Mouse (Mus musculus): Measurements from ENCODE around the gene Tmem9. TPM values are rescaled to one million over a fixed set of nuclear protein-coding genes. Genes with fewer than 3 reads are reported as not detected.
A peak's percentile ranks its signal among the peaks of the same experiment; 100 is the strongest.

Tmem9 gene
- polyA plus RNA-seq, 1 experiment = 26.3 TPM

- H3K4me1 ChIP-seq (ENCODE audit: control insufficient read depth, insufficient read depth, insufficient read length, low read length) = no peaks in the 10 kb centered on the region
- no peak overlapping the region for H3K27ac ChIP-seq (replicated peaks; ENCODE audit: low read depth, low read length)
- no peak overlapping the region for H3K4me3 ChIP-seq (ENCODE audit: insufficient read depth, low read depth, low read length)
Measured at GRCm38 (mm10) chr1:136013513-136013912, 5.6 kb downstream of the Tmem9 start.

- Histone ChIP-seq H3K4me1 (ENCODE audit: control insufficient read depth, insufficient read depth, insufficient read length, low read length) (no peaks in the 10 kb centered on the region), H3K27ac (replicated peaks; ENCODE audit: low read depth, low read length) (no peak overlapping the region), H3K4me3 (ENCODE audit: insufficient read depth, low read depth, low read length) (no peak overlapping the region)
Measured at GRCm38 (mm10) chr1:136014796-136015502, 7.0 kb downstream of the Tmem9 start.

- Histone ChIP-seq H3K27ac (replicated peaks; ENCODE audit: low read depth, low read length) (no peak overlapping the region), H3K4me3 (ENCODE audit: insufficient read depth, low read depth, low read length) (no peak overlapping the region), H3K4me1 (ENCODE audit: control insufficient read depth, insufficient read depth, insufficient read length, low read length) (no peaks in the 10 kb centered on the region)
Measured at GRCm38 (mm10) chr1:136017307-136017706, 9.4 kb downstream of the Tmem9 start.

DNA sequence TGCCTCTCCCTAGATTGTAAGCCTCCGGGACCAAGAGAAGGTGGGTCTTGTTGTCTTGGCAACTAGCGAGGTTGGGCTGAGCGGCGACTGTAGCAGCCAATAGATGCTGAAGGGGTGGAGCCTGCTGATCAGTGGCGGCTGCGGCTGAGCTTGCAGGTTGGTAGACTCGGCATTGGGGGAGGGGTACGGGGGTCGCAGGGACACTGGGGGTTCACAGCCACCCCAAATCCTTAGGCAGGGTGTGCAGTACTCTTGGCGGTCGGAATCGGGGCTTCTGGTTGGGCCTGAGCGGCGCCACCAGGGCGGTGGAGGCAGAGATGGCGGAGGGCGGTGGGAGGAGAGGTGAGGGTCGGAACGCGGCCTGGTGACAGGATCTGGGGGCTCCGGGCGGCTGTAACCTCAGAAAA lies 10.0 kb downstream of the Tmem9 start:
- H3K27ac ChIP-seq (replicated peaks; ENCODE audit: low read depth, low read length) = no peak overlapping the region
- peak overlapping the region; percentile 80 for H3K4me3 ChIP-seq (ENCODE audit: insufficient read depth, low read depth, low read length)
- no peaks in the 10 kb centered on the region for H3K4me1 ChIP-seq (ENCODE audit: control insufficient read depth, insufficient read depth, insufficient read length, low read length)

- Histone ChIP-seq H3K4me1 (ENCODE audit: control insufficient read depth, insufficient read depth, insufficient read length, low read length) (no peaks in the 10 kb centered on the region), H3K27ac (replicated peaks; ENCODE audit: low read depth, low read length) (no peak overlapping the region), H3K4me3 (ENCODE audit: insufficient read depth, low read depth, low read length) (peak overlapping the region; percentile 80)
Measured at GRCm38 (mm10) chr1:136018390-136019189, 10.6 kb downstream of the Tmem9 start.

DNA sequence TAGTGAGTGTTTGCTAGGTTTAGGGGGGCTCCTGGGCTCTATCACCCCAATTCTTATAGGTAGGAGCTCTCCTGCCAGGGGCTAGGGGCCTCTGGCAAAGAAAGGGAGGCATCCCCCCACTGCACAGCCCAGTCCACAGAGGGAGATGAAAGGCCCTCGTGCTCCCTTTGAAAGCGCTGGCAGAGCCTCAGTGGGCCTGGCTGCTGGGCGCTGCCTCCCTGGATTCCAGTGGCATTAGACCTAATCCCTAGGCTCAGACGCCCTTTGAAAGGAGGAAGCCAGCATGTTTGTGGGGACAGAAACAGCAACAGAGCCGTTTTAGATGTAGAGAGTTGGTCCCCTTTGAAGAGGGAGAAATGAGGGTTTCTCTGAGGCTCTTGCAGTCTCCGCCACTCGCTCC lies 22.3 kb downstream of the Tmem9 start:
- no peaks in the 10 kb centered on the region for H3K4me1 ChIP-seq (ENCODE audit: control insufficient read depth, insufficient read depth, insufficient read length, low read length)
- no peak overlapping the region for H3K4me3 ChIP-seq (ENCODE audit: insufficient read depth, low read depth, low read length)
- H3K27ac ChIP-seq (replicated peaks; ENCODE audit: low read depth, low read length) = no peak overlapping the region

GRCm38 (mm10) chr1:136031697-136032096 lies 23.7 kb downstream of the Tmem9 start:
- Histone ChIP-seq H3K4me3 (ENCODE audit: insufficient read depth, low read depth, low read length) (no peak overlapping the region), H3K4me1 (ENCODE audit: control insufficient read depth, insufficient read depth, insufficient read length, low read length) (no peaks in the 10 kb centered on the region), H3K27ac (replicated peaks; ENCODE audit: low read depth, low read length) (no peak overlapping the region)

DNA sequence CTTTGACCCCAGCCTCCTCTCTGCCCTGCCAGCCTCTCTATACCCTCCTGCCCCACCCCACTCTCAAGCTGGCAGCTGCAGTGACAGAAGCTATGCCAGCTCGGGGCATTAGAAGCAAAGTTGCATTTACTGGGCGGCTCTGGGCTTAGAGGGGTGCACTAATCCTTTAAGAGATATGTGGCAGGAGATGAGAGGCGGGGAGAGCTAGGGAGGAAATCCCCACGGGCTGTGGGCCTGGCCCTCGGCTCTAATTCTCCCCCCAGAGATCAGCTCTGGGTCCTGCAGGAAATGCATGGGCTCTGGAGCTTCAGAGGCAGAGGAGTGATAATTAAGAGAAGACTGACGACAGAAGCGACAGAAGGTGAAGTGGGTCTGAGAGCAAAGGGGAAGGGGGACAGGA lies 25.0 kb downstream of the Tmem9 start:
- no peak overlapping the region for H3K4me3 ChIP-seq (ENCODE audit: insufficient read depth, low read depth, low read length)
- no peak overlapping the region for H3K27ac ChIP-seq (replicated peaks; ENCODE audit: low read depth, low read length)
- no peaks in the 10 kb centered on the region for H3K4me1 ChIP-seq (ENCODE audit: control insufficient read depth, insufficient read depth, insufficient read length, low read length)

DNA sequence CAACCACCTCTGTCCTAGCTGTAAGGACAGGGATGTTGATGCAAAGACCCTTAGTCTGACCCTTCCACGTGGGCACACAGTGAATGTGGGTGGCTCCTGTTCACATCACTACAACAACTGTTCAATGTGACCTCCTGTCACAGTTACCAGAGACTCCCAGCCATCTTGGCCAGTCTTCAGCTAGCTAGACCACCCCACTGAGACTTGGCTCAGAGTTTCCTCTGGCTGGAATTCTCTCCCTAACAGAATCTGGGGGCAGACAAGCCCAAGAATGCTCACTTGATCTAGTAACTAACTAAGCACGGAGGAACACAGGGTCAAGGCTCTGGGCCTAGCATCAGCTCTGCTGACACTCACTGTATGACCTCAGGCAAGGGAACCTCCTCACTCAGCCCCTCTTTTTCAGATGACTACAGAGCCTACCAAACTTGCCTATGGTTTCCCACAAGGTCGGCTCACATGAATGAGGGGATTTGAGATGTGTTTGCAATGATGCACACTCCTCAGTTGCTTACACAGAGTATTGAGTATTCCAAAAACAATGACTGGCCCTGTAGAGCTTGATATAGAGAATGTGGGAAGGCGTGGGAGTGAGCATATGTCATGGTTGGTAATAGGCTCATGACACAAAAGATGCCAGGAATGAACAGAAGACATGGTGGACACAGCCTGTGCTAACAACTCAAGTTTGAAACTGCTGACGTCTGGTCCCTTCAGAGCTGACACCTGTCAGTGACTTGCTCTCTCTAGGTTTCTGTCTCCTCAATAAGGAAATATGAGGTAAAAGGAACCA lies 31.0 kb downstream of the Tmem9 start:
- H3K4me1 ChIP-seq (ENCODE audit: control insufficient read depth, insufficient read depth, insufficient read length, low read length) = no peaks in the 10 kb centered on the region
- no peak overlapping the region for H3K27ac ChIP-seq (replicated peaks; ENCODE audit: low read depth, low read length)
- no peak overlapping the region for H3K4me3 ChIP-seq (ENCODE audit: insufficient read depth, low read depth, low read length)

GRCm38 (mm10) chr1:136040452-136040851 lies 32.5 kb downstream of the Tmem9 start:
- no peaks in the 10 kb centered on the region for H3K4me1 ChIP-seq (ENCODE audit: control insufficient read depth, insufficient read depth, insufficient read length, low read length)
- no peak overlapping the region for H3K27ac ChIP-seq (replicated peaks; ENCODE audit: low read depth, low read length)
- no peak overlapping the region for H3K4me3 ChIP-seq (ENCODE audit: insufficient read depth, low read depth, low read length)

- Histone ChIP-seq H3K27ac (replicated peaks; ENCODE audit: low read depth, low read length) (no peak overlapping the region), H3K4me1 (ENCODE audit: control insufficient read depth, insufficient read depth, insufficient read length, low read length) (no peaks in the 10 kb centered on the region), H3K4me3 (ENCODE audit: insufficient read depth, low read depth, low read length) (no peak overlapping the region)
Measured at GRCm38 (mm10) chr1:136040874-136041273, 32.9 kb downstream of the Tmem9 start.

DNA sequence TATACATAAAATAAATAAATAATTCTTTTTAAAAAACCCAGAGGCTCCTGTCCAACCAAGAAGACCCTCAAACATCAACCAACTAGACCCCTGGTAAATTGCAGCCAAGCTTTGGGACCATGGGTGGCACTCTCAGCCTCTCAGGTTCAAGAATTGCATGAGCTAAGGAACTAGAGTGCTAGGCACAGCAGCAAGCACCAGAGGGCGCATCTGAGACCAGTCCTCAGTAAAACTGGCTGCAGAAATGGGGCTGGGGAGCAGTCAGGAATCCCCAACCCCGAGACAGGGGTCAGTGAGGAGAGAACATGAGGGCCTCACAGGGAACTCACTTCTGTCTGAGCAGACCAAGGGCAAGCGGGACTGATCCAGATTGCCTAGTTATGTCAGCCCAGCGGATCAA lies 37.8 kb downstream of the Tmem9 start:
- Histone ChIP-seq H3K27ac (replicated peaks; ENCODE audit: low read depth, low read length) (no peak overlapping the region), H3K4me1 (ENCODE audit: control insufficient read depth, insufficient read depth, insufficient read length, low read length) (no peaks in the 10 kb centered on the region), H3K4me3 (ENCODE audit: insufficient read depth, low read depth, low read length) (no peak overlapping the region)

DNA sequence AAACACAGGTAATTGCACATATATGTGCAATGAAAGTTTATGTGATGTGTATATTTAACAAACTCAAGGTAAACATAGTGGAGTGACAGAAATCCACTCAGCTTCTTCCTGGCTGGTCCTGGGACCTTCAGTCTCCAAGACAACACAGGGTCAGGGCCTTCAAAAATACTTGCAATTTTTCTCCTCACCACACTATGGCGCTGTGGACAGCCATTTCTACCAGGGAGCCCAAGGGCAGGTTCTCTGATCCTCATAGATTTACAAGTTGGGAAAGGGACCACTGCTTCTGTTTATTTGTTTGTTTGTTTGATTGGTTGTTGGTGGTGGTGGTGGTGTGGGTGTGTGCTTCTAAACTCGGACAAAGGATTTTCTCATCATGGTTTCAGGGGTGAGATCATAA lies 39.5 kb downstream of the Tmem9 start:
- Histone ChIP-seq H3K4me3 (ENCODE audit: insufficient read depth, low read depth, low read length) (no peak overlapping the region), H3K27ac (replicated peaks; ENCODE audit: low read depth, low read length) (no peak overlapping the region)

GRCm38 (mm10) chr1:136047894-136048293 lies 39.9 kb downstream of the Tmem9 start:
- Histone ChIP-seq H3K4me1 (ENCODE audit: control insufficient read depth, insufficient read depth, insufficient read length, low read length) (no peaks in the 10 kb centered on the region), H3K27ac (replicated peaks; ENCODE audit: low read depth, low read length) (no peak overlapping the region), H3K4me3 (ENCODE audit: insufficient read depth, low read depth, low read length) (no peak overlapping the region)

More for the DNA sequence above, 39.5 kb downstream of the Tmem9 start:
- H3K4me1 ChIP-seq (ENCODE audit: control insufficient read depth, insufficient read depth, insufficient read length, low read length) = no peaks in the 10 kb centered on the region

- Histone ChIP-seq H3K4me1 (ENCODE audit: control insufficient read depth, insufficient read depth, insufficient read length, low read length) (no peaks in the 10 kb centered on the region), H3K27ac (replicated peaks; ENCODE audit: low read depth, low read length) (no peak within 1 kb of the TSS), H3K4me3 (ENCODE audit: insufficient read depth, low read depth, low read length) (no peak within 1 kb of the TSS)
Measured at GRCm38 (mm10) chr1:136050312-136051012, 42.5 kb downstream of the Tmem9 start, which contains the start of gene Ascl5. Gene Ascl5 (plus strand): TSS chr1:136050804.

Data from brown adipose tissue, adult 24 weeks (tissue).